Mouse (Mus musculus): Measurements from ENCODE around the gene Mkrn2os. TPM values are rescaled to one million over a fixed set of nuclear protein-coding genes. Genes with fewer than 3 reads are reported as not detected.

The Mkrn2os gene
- total and polyA plus RNA-seq, 3 experiments = not detected

DNA sequence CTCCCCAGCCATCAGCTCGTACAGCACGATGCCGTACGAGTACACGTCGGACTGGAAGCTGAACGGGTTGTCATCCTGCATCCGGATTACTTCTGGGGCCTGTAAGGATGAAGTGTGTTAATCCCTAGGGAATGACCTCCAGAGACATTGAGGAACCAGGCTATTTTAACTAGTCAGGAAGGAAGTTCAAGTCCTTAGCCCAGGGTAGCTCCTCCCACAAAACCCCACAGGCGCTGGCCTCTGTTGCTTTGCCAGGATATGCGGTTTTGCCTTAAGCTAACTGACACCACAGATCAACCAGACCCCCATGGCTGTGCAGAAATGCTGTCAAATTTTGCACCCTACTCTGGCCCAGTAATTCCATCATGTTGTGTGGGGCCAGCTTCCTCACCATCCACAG lies 27.4 kb upstream of the Mkrn2os start:
- DNase-seq (ENCODE audit: extremely low read depth) = no peak
- H3K9me3 ChIP-seq (replicated peaks; ENCODE audit: low read length) = no peaks in the 10 kb centered on the region
- peaks cover 78 to 97% of the 10 kb centered on the region in 2 experiments for H3K36me3 ChIP-seq (replicated peaks in 1 of 2; ENCODE audit: control insufficient read depth in 1 of 2, insufficient read depth in 1 of 2, low read length in 1 of 2)
- no peaks in the 10 kb centered on the region for H3K79me2 ChIP-seq (replicated peaks; ENCODE audit: control insufficient read depth, extremely low read depth, insufficient read depth, poor library complexity, severe bottlenecking)
- no peak overlapping the region for H3K27ac ChIP-seq (ENCODE audit: insufficient read depth, low read depth)
- dilution Hi-C loops (cut with MboI; ENCODE audit: extremely low pct_ligation_motif_present, extremely low pct_unique_long_range_greater_than_20kb, low sequenced_read_pairs) (no loop called here), in situ Hi-C loops (cut with MboI; ENCODE audit: low pct_ligation_motif_present, low pct_unique_long_range_greater_than_20kb, low sequenced_read_pairs) (no loop called here)
- no peak overlapping the region for H3K9ac ChIP-seq (ENCODE audit: insufficient read depth, low read depth)
- no peaks in the 10 kb centered on the region for H3K4me1 ChIP-seq (ENCODE audit: control insufficient read depth in 1 of 2, insufficient read depth in 2 of 2)
- H3K4me3 ChIP-seq (replicated peaks in 1 of 3; ENCODE audit: low read depth in 2 of 3, low read length in 2 of 3, poor library complexity in 1 of 3) = no peak overlapping the region
- no peak overlapping the region for H3K4me2 ChIP-seq (ENCODE audit: insufficient read depth, low read depth, poor library complexity, severe bottlenecking)
- H3K27me3 ChIP-seq (replicated peaks) = no peaks in the 10 kb centered on the region
- TF ChIP-seq TBP (conservative IDR thresholded peaks at IDR 0.05; ENCODE audit: low read depth, low read length) = no peak

DNA sequence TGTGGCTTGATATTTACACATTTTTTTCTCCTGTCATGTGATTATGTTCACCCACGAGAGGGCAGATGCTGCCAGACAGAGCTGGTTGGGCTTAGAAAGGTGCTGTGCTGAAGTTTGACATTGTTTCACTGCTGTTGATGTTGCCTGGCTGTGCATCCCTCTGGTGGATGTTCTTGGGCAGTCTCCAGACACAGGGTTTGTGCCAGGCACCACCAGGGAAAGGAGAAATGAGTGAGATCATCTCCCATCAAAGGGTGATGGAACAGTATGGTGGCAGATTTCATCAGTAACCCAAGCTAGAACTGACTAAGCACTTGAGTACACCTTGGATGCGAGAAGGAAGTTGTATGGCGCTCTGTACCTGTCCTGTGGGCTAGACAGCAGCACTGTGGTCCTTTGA lies 23.6 kb upstream of the Mkrn2os start:
- H3K36me3 ChIP-seq (replicated peaks in 1 of 2; ENCODE audit: control insufficient read depth in 1 of 2, insufficient read depth in 1 of 2, low read length in 1 of 2) = peaks cover 76 to 96% of the 10 kb centered on the region in 2 experiments
- H3K79me2 ChIP-seq (replicated peaks; ENCODE audit: control insufficient read depth, extremely low read depth, insufficient read depth, poor library complexity, severe bottlenecking) = no peaks in the 10 kb centered on the region
- no peak overlapping the region for H3K4me2 ChIP-seq (ENCODE audit: insufficient read depth, low read depth, poor library complexity, severe bottlenecking)
- no peak overlapping the region for H3K27ac ChIP-seq (ENCODE audit: insufficient read depth, low read depth)
- no peak overlapping the region for H3K4me3 ChIP-seq (replicated peaks in 1 of 3; ENCODE audit: low read depth in 2 of 3, low read length in 2 of 3, poor library complexity in 1 of 3)
- in situ Hi-C loops (cut with MboI; ENCODE audit: low pct_ligation_motif_present, low pct_unique_long_range_greater_than_20kb, low sequenced_read_pairs) (no loop called here), dilution Hi-C loops (cut with MboI; ENCODE audit: extremely low pct_ligation_motif_present, extremely low pct_unique_long_range_greater_than_20kb, low sequenced_read_pairs) (no loop called here)
- H3K4me1 ChIP-seq (ENCODE audit: control insufficient read depth in 1 of 2, insufficient read depth in 2 of 2) = no peaks in the 10 kb centered on the region
- DNase-seq (ENCODE audit: extremely low read depth) = no peak
- TF ChIP-seq NRF1 (IDR thresholded peaks at IDR 0.05; ENCODE audit: low read depth, low read length) = no peak
- TF ChIP-seq BHLHE40 (IDR thresholded peaks at IDR 0.05; ENCODE audit: low read depth, low read length) = no peak
- H3K9ac ChIP-seq (ENCODE audit: insufficient read depth, low read depth) = no peak overlapping the region
- no peaks in the 10 kb centered on the region for H3K9me3 ChIP-seq (replicated peaks; ENCODE audit: low read length)
- no peaks in the 10 kb centered on the region for H3K27me3 ChIP-seq (replicated peaks)

DNA sequence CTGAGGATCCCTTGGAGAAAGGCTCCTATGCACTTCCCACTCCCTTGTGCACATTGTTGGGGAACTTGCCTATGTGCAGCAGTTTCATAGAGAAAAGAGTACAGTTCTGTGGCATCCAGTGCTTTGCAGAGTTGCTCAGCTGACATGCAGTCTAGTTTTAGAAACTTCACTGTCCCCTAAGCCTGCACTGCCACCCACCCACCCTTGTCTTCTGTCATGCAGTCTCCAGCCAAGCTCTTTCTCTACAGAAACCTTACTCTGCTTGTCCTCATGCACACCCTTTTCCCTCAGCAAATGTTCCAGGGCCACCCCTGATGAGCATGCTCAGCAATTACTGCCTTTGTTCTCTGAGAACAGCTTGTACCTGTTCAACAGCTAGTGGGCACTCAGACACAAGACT lies 21.4 kb upstream of the Mkrn2os start:
- H3K36me3 ChIP-seq (replicated peaks in 1 of 2; ENCODE audit: control insufficient read depth in 1 of 2, insufficient read depth in 1 of 2, low read length in 1 of 2) = peaks cover 68 to 93% of the 10 kb centered on the region in 2 experiments
- H3K9ac ChIP-seq (ENCODE audit: insufficient read depth, low read depth) = no peak overlapping the region

More for the DNA sequence above, 21.4 kb upstream of the Mkrn2os start:
- no peak overlapping the region for H3K4me3 ChIP-seq (replicated peaks in 1 of 3; ENCODE audit: low read depth in 2 of 3, low read length in 2 of 3, poor library complexity in 1 of 3)
- dilution Hi-C loops (cut with MboI; ENCODE audit: extremely low pct_ligation_motif_present, extremely low pct_unique_long_range_greater_than_20kb, low sequenced_read_pairs) = no loop called here
- H3K4me2 ChIP-seq (ENCODE audit: insufficient read depth, low read depth, poor library complexity, severe bottlenecking) = no peak overlapping the region
- in situ Hi-C loops (cut with MboI; ENCODE audit: low pct_ligation_motif_present, low pct_unique_long_range_greater_than_20kb, low sequenced_read_pairs) = no loop called here
- H3K4me1 ChIP-seq (ENCODE audit: control insufficient read depth in 1 of 2, insufficient read depth in 2 of 2) = no peaks in the 10 kb centered on the region
- no peaks in the 10 kb centered on the region for H3K9me3 ChIP-seq (replicated peaks; ENCODE audit: low read length)
- TF ChIP-seq ZKSCAN1 (IDR thresholded peaks at IDR 0.05; ENCODE audit: borderline replicate concordance, low read depth, low read length) = no peak
- no peak for TF ChIP-seq BHLHE40 (IDR thresholded peaks at IDR 0.05; ENCODE audit: low read depth, low read length)
- TF ChIP-seq ZMIZ1 (IDR thresholded peaks at IDR 0.05; ENCODE audit: low read depth, low read length) = no peak
- TF ChIP-seq SIN3A (IDR thresholded peaks at IDR 0.05; ENCODE audit: low read length) = no peak
- no peak for TF ChIP-seq GABPA (IDR thresholded peaks at IDR 0.05; ENCODE audit: insufficient replicate concordance, low read depth, low read length)
- no peak for TF ChIP-seq ELF1 (IDR thresholded peaks at IDR 0.05; ENCODE audit: low read depth, low read length)
- no peak for TF ChIP-seq RCOR1 (conservative IDR thresholded peaks at IDR 0.05; ENCODE audit: low read depth, low read length)
- no peak for TF ChIP-seq USF2 (conservative IDR thresholded peaks at IDR 0.05; ENCODE audit: low read depth, low read length)
- TF ChIP-seq CHD2 (IDR thresholded peaks at IDR 0.05; ENCODE audit: low read length) = no peak
- TF ChIP-seq HCFC1 (IDR thresholded peaks at IDR 0.05; ENCODE audit: low read depth, low read length) = no peak
- TF ChIP-seq MAZ (IDR thresholded peaks at IDR 0.05; ENCODE audit: low read depth, low read length) = no peak
- TF ChIP-seq ZNF384 (IDR thresholded peaks at IDR 0.05; ENCODE audit: low read depth, low read length) = no peak
- TF ChIP-seq EP300 (IDR thresholded peaks at IDR 0.05; ENCODE audit: low read length) = no peak
- no peak for TF ChIP-seq USF1 (IDR thresholded peaks at IDR 0.05; ENCODE audit: low read depth, low read length)
- TF ChIP-seq CHD1 (IDR thresholded peaks at IDR 0.05; ENCODE audit: low read depth, low read length) = no peak
- no peak for TF ChIP-seq CTCF (conservative IDR thresholded peaks at IDR 0.05 in 1 of 2, IDR thresholded peaks at IDR 0.05 in 1 of 2; ENCODE audit: low read depth in 2 of 2, low read length in 2 of 2)
- TF ChIP-seq JUND (conservative IDR thresholded peaks at IDR 0.05; ENCODE audit: low read depth, low read length) = no peak
- no peak for TF ChIP-seq PAX5 (IDR thresholded peaks at IDR 0.05; ENCODE audit: low read length)
- TF ChIP-seq KAT2A (IDR thresholded peaks at IDR 0.05; ENCODE audit: insufficient replicate concordance, low read length) = no peak
- no peak for TF ChIP-seq MEF2A (IDR thresholded peaks at IDR 0.05; ENCODE audit: borderline replicate concordance, low read depth, low read length)
- no peak for DNase-seq (ENCODE audit: extremely low read depth)
- H3K27me3 ChIP-seq (replicated peaks) = no peaks in the 10 kb centered on the region
- no peak overlapping the region for H3K27ac ChIP-seq (ENCODE audit: insufficient read depth, low read depth)
- no peaks in the 10 kb centered on the region for H3K79me2 ChIP-seq (replicated peaks; ENCODE audit: control insufficient read depth, extremely low read depth, insufficient read depth, poor library complexity, severe bottlenecking)
